Mouse (Mus musculus): ENCODE measurements around the gene Carhsp1. TPM values are rescaled to one million over a fixed set of nuclear protein-coding genes. Genes with fewer than 3 reads are reported as not detected.

Gene Carhsp1
- 23.3 TPM for polyA plus RNA-seq (2014; fragmentation: Illumina TruSeq; extraction: RNeasy Lipid Tissue Mini Kit (QIAGEN cat#74804); ENCODE audit: low read depth, low replicate concordance)

GRCm38 (mm10) chr16:8671551-8672349, at the start of gene Carhsp1:
Gene Carhsp1, minus strand, starts transcription at chr16:8672155.

DNA sequence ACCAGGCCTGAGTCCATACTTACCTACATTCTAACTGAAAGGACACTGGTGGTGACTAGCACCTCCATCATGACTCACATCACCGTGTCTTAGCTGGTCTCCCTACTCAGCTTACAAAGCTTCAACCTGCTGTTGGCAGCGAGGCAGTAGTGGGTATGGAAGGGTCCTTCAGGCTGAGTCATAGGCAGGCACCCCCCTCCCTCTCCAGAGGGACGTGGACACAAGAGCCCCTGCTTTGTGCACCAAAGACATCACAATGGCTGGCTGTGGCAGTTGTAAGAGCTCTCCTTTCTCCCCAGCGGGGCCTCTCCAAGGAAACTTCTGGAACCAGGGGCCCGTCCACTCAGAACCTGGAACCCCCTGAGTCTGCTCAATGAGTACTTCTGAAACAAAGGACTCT, 8.5 kb upstream of the Carhsp1 start, which contains the start of gene Gm5767:
Gm5767 (plus strand) TSS at position 301 of the 400 bp plus-strand sequence.

GRCm38 (mm10) chr16:8637217-8638051, 34.5 kb downstream of the Carhsp1 start, which contains the start of the genes Pmm2 and Tmem186:
Gene Pmm2, plus strand, starts transcription at chr16:8637674.
Gene Tmem186, minus strand, starts transcription at chr16:8637712.

Other genes starting within 250 kb of the Carhsp1 start
- gene Tmem114, start 247.0 kb downstream of the Carhsp1 start, polyA plus RNA-seq (2014; fragmentation: Illumina TruSeq; extraction: RNeasy Lipid Tissue Mini Kit (QIAGEN cat#74804); ENCODE audit: low read depth, low replicate concordance), result not detected
- gene Mettl22, start 201.4 kb downstream of the Carhsp1 start, polyA plus RNA-seq (2014; fragmentation: Illumina TruSeq; extraction: RNeasy Lipid Tissue Mini Kit (QIAGEN cat#74804); ENCODE audit: low read depth, low replicate concordance), result 0.88 TPM
- 160 TPM for gene Abat, start 158.7 kb downstream of the Carhsp1 start, polyA plus RNA-seq (2014; fragmentation: Illumina TruSeq; extraction: RNeasy Lipid Tissue Mini Kit (QIAGEN cat#74804); ENCODE audit: low read depth, low replicate concordance)
- 578 TPM for gene Pmm2, start 34.5 kb downstream of the Carhsp1 start, polyA plus RNA-seq (2014; fragmentation: Illumina TruSeq; extraction: RNeasy Lipid Tissue Mini Kit (QIAGEN cat#74804); ENCODE audit: low read depth, low replicate concordance)
- gene Tmem186, start 34.4 kb downstream of the Carhsp1 start, polyA plus RNA-seq (2014; fragmentation: Illumina TruSeq; extraction: RNeasy Lipid Tissue Mini Kit (QIAGEN cat#74804); ENCODE audit: low read depth, low replicate concordance), result 9.1 TPM
- gene Gm5767, start 8.6 kb upstream of the Carhsp1 start, polyA plus RNA-seq (2014; fragmentation: Illumina TruSeq; extraction: RNeasy Lipid Tissue Mini Kit (QIAGEN cat#74804); ENCODE audit: low read depth, low replicate concordance), result not detected
- gene Usp7, start 120.2 kb upstream of the Carhsp1 start, polyA plus RNA-seq (2014; fragmentation: Illumina TruSeq; extraction: RNeasy Lipid Tissue Mini Kit (QIAGEN cat#74804); ENCODE audit: low read depth, low replicate concordance), result 256 TPM
- 172 TPM for gene 1810013L24Rik, start 157.9 kb upstream of the Carhsp1 start, polyA plus RNA-seq (2014; fragmentation: Illumina TruSeq; extraction: RNeasy Lipid Tissue Mini Kit (QIAGEN cat#74804); ENCODE audit: low read depth, low replicate concordance)